Mouse (Mus musculus): ENCODE measurements at regions not wholly inside any gene's neighbourhood (a gene's known extent, or its start where the extent isn't known, plus 50 kb on each side); places are given as distances from the start of the nearest gene placed in this dataset.

DNA sequence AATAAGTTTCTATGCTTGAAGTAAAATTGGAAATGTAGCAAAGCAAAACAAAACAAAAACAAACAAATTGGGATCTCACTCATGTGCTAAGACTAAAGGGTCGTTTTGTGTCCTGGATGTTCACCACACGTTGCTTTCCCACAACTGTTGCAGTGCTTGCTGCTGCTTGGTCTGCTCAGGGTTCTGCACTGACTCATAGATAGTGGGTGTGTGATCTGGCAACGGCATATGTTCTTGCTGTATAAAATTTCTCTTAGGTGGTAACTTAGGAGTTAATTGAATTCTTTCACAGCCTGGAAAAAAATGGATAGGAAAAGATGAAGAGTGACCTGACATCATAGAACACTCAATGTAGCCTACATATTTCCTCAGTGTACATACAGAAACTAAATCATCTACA is 505.9 kb upstream of the Zeb2 start:
- H3K4me1 ChIP-seq (ENCODE audit: control insufficient read depth in 2 of 2, insufficient read depth in 2 of 2, low read length in 2 of 2, poor library complexity in 1 of 2), result no peaks in the 10 kb centered on the region
- H3K9ac ChIP-seq (ENCODE audit: insufficient read depth, low read depth, low read length, poor library complexity, severe bottlenecking), result no peak overlapping the region
- in situ Hi-C loops (cut with MboI; ENCODE audit: low sequenced_read_pairs in 2 of 2, unreplicated experiment in 2 of 2), result no loop called here
- DNase-seq (ENCODE audit: low read depth, low spot score), result no peak
- no peak overlapping the region for H3K27ac ChIP-seq (ENCODE audit: insufficient read depth, low read depth, low read length, poor library complexity, severe bottlenecking)
- no peak overlapping the region for H3K4me3 ChIP-seq (ENCODE audit: insufficient read depth in 1 of 2, low read depth in 1 of 2, low read length in 2 of 2, poor library complexity in 1 of 2, severe bottlenecking in 1 of 2)
- H3K36me3 ChIP-seq (ENCODE audit: control insufficient read depth, insufficient read depth, low read length, poor library complexity, severe bottlenecking), result no peaks in the 10 kb centered on the region
- TF ChIP-seq ZNF384 (IDR thresholded peaks at IDR 0.05; ENCODE audit: low read depth, low read length), result no peak
- no peak for TF ChIP-seq MAFK (IDR thresholded peaks at IDR 0.05; ENCODE audit: insufficient read depth, low read depth, low read length)
- no peak for TF ChIP-seq ZC3H11A (IDR thresholded peaks at IDR 0.05; ENCODE audit: borderline replicate concordance, low read depth, low read length)
- TF ChIP-seq CHD2 (IDR thresholded peaks at IDR 0.05; ENCODE audit: low read depth, low read length), result no peak
- no peak for TF ChIP-seq HCFC1 (IDR thresholded peaks at IDR 0.05; ENCODE audit: borderline replicate concordance, insufficient read depth, low read length)
- H3K9me3 ChIP-seq (ENCODE audit: control insufficient read depth, insufficient read depth, low read depth, low read length), result no peaks in the 10 kb centered on the region

DNA sequence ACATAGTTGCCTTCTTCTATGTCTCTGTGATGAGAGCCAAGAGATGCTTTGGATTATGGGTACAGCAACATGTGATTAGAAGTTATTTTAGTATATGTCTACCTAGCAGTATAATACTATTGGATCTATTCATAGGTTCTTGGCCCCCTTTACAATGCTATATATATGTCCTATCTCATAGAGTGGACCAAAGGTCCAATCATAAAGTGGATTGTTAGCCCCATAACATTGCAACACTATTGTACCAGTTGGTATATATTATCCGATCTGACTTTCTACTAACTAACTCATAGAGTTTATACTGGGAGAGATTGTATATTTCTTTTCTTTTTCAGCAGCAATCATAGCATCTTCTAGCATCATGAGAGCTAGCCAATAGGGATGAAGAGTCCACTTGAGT is 491.7 kb upstream of the Zeb2 start:
- TF ChIP-seq ZC3H11A (IDR thresholded peaks at IDR 0.05; ENCODE audit: borderline replicate concordance, low read depth, low read length), result no peak
- no peak for TF ChIP-seq HCFC1 (IDR thresholded peaks at IDR 0.05; ENCODE audit: borderline replicate concordance, insufficient read depth, low read length)
- TF ChIP-seq CHD2 (IDR thresholded peaks at IDR 0.05; ENCODE audit: low read depth, low read length), result no peak
- TF ChIP-seq ZNF384 (IDR thresholded peaks at IDR 0.05; ENCODE audit: low read depth, low read length), result no peak
- H3K4me3 ChIP-seq (ENCODE audit: insufficient read depth in 1 of 2, low read depth in 1 of 2, low read length in 2 of 2, poor library complexity in 1 of 2, severe bottlenecking in 1 of 2), result no peak overlapping the region
- in situ Hi-C loops (cut with MboI; ENCODE audit: low sequenced_read_pairs in 2 of 2, unreplicated experiment in 2 of 2), result no loop called here
- H3K36me3 ChIP-seq (ENCODE audit: control insufficient read depth, insufficient read depth, low read length, poor library complexity, severe bottlenecking), result no peaks in the 10 kb centered on the region
- no peaks in the 10 kb centered on the region for H3K9me3 ChIP-seq (ENCODE audit: control insufficient read depth, insufficient read depth, low read depth, low read length)
- H3K9ac ChIP-seq (ENCODE audit: insufficient read depth, low read depth, low read length, poor library complexity, severe bottlenecking), result no peak overlapping the region
- H3K27ac ChIP-seq (ENCODE audit: insufficient read depth, low read depth, low read length, poor library complexity, severe bottlenecking), result no peak overlapping the region
- no peaks in the 10 kb centered on the region for H3K4me1 ChIP-seq (ENCODE audit: control insufficient read depth in 2 of 2, insufficient read depth in 2 of 2, low read length in 2 of 2, poor library complexity in 1 of 2)
- DNase-seq (ENCODE audit: low read depth, low spot score), result no peak

DNA sequence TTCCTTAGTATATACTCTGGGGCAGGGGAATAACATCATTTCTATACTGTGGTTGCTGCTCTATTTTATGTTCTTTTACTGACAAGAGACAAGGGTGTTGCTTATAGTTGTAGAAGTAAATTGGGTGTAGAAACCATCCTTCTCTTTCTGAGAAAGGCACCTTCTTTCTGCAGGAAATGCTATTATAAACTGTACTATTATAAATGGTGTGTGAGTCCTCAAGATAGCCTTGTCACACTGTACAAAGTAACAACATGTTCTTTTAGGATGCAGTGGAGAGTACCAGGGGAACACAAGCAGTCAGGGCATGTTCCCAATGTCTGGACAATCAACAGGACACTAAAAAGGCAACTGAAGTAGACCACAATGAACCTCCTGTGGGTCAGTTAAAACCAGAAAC is 490.2 kb upstream of the Zeb2 start:
- H3K4me1 ChIP-seq (ENCODE audit: control insufficient read depth in 2 of 2, insufficient read depth in 2 of 2, low read length in 2 of 2, poor library complexity in 1 of 2), result no peaks in the 10 kb centered on the region
- in situ Hi-C loops (cut with MboI; ENCODE audit: low sequenced_read_pairs in 2 of 2, unreplicated experiment in 2 of 2), result no loop called here
- DNase-seq (ENCODE audit: low read depth, low spot score), result no peak

DNA sequence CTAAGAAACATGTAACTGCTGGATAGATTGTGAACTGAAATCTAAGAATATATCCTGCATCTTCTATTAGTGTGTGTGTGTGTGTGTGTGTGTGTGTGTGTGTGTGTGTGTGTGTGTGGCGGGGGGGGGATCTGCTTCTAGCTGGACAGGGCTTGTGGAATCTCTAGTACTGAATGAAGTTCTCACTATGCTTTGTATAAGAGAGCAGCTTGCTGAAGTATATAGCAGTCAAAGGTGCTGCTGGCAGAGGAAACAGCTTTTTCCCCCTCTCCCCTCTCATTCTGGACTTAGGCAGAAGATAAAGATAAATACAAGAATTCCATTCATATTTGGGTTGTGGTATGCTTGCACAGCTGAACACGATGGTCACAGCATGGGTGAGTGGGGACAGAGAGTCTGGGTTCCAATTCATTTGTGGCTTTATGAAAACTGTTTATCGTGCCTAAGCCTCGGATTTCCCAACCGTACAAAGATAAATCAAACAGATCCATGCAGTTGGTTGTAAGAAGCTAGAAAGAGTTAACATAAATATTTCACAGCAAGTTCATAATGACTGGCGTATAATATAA is 484.2 kb upstream of the Zeb2 start:
- Histone ChIP-seq H3K27ac (ENCODE audit: insufficient read depth, low read depth, low read length, poor library complexity, severe bottlenecking) (no peak overlapping the region), H3K9me3 (ENCODE audit: control insufficient read depth, insufficient read depth, low read depth, low read length) (no peaks in the 10 kb centered on the region), H3K4me3 (ENCODE audit: insufficient read depth in 1 of 2, low read depth in 1 of 2, low read length in 2 of 2, poor library complexity in 1 of 2, severe bottlenecking in 1 of 2) (no peak overlapping the region), H3K4me1 (ENCODE audit: control insufficient read depth in 2 of 2, insufficient read depth in 2 of 2, low read length in 2 of 2, poor library complexity in 1 of 2) (no peaks in the 10 kb centered on the region), H3K9ac (ENCODE audit: insufficient read depth, low read depth, low read length, poor library complexity, severe bottlenecking) (no peak overlapping the region), H3K36me3 (ENCODE audit: control insufficient read depth, insufficient read depth, low read length, poor library complexity, severe bottlenecking) (no peaks in the 10 kb centered on the region)
- in situ Hi-C loops (cut with MboI; ENCODE audit: low sequenced_read_pairs in 2 of 2, unreplicated experiment in 2 of 2), result no loop called here
- TF ChIP-seq ZC3H11A (IDR thresholded peaks at IDR 0.05; ENCODE audit: borderline replicate concordance, low read depth, low read length) (no peak), MAFK (IDR thresholded peaks at IDR 0.05; ENCODE audit: insufficient read depth, low read depth, low read length) (no peak), CHD2 (IDR thresholded peaks at IDR 0.05; ENCODE audit: low read depth, low read length) (no peak), HCFC1 (IDR thresholded peaks at IDR 0.05; ENCODE audit: borderline replicate concordance, insufficient read depth, low read length) (no peak), ZNF384 (IDR thresholded peaks at IDR 0.05; ENCODE audit: low read depth, low read length) (no peak)
- no peak for DNase-seq (ENCODE audit: low read depth, low spot score)

More for the DNA sequence above, 490.2 kb upstream of the Zeb2 start:
- Histone ChIP-seq H3K36me3 (ENCODE audit: control insufficient read depth, insufficient read depth, low read length, poor library complexity, severe bottlenecking) (no peaks in the 10 kb centered on the region), H3K9ac (ENCODE audit: insufficient read depth, low read depth, low read length, poor library complexity, severe bottlenecking) (no peak overlapping the region), H3K4me3 (ENCODE audit: insufficient read depth in 1 of 2, low read depth in 1 of 2, low read length in 2 of 2, poor library complexity in 1 of 2, severe bottlenecking in 1 of 2) (no peak overlapping the region), H3K9me3 (ENCODE audit: control insufficient read depth, insufficient read depth, low read depth, low read length) (no peaks in the 10 kb centered on the region), H3K27ac (ENCODE audit: insufficient read depth, low read depth, low read length, poor library complexity, severe bottlenecking) (no peak overlapping the region)
- no peak for TF ChIP-seq HCFC1 (IDR thresholded peaks at IDR 0.05; ENCODE audit: borderline replicate concordance, insufficient read depth, low read length)
- no peak for TF ChIP-seq MAFK (IDR thresholded peaks at IDR 0.05; ENCODE audit: insufficient read depth, low read depth, low read length)
- no peak for TF ChIP-seq ZC3H11A (IDR thresholded peaks at IDR 0.05; ENCODE audit: borderline replicate concordance, low read depth, low read length)

DNA sequence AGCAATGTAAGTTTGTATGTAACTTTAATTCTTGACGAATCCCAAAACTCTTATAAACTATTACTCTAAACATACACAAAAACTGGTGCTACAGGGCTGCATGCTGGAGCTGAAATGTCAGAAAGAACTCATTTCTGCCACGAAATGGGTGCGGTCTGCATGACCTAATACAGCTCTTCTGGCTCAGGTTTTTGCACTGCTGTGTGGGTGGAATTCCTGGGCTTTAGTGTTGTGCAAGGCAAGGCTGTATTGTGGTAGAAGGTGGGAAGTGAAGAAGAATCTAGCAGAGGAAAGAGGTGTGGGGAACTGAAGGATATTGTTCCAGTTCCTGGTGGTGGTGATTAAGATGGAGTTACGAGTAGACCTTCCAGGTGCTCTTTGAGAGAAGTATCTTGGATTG is 476.6 kb upstream of the Zeb2 start:
- in situ Hi-C loops (cut with MboI; ENCODE audit: low sequenced_read_pairs in 2 of 2, unreplicated experiment in 2 of 2), result no loop called here
- TF ChIP-seq ZNF384 (IDR thresholded peaks at IDR 0.05; ENCODE audit: low read depth, low read length) (no peak), HCFC1 (IDR thresholded peaks at IDR 0.05; ENCODE audit: borderline replicate concordance, insufficient read depth, low read length) (no peak), ZC3H11A (IDR thresholded peaks at IDR 0.05; ENCODE audit: borderline replicate concordance, low read depth, low read length) (no peak), MAFK (IDR thresholded peaks at IDR 0.05; ENCODE audit: insufficient read depth, low read depth, low read length) (no peak), CHD2 (IDR thresholded peaks at IDR 0.05; ENCODE audit: low read depth, low read length) (no peak)
- Histone ChIP-seq H3K9me3 (ENCODE audit: control insufficient read depth, insufficient read depth, low read depth, low read length) (no peaks in the 10 kb centered on the region), H3K4me1 (ENCODE audit: control insufficient read depth in 2 of 2, insufficient read depth in 2 of 2, low read length in 2 of 2, poor library complexity in 1 of 2) (no peaks in the 10 kb centered on the region), H3K27ac (ENCODE audit: insufficient read depth, low read depth, low read length, poor library complexity, severe bottlenecking) (no peak overlapping the region), H3K36me3 (ENCODE audit: control insufficient read depth, insufficient read depth, low read length, poor library complexity, severe bottlenecking) (no peaks in the 10 kb centered on the region), H3K4me3 (ENCODE audit: insufficient read depth in 1 of 2, low read depth in 1 of 2, low read length in 2 of 2, poor library complexity in 1 of 2, severe bottlenecking in 1 of 2) (no peak overlapping the region), H3K9ac (ENCODE audit: insufficient read depth, low read depth, low read length, poor library complexity, severe bottlenecking) (no peak overlapping the region)
- no peak for DNase-seq (ENCODE audit: low read depth, low spot score)

Measured in ES-E14 (cell line).